In genomic region chr1:66655119-66655746, GRCm38 (mm10) we compare ENCODE assay signal across 10 mouse cellular contexts. TPM values are rescaled to one million over a fixed set of nuclear protein-coding genes. Genes with fewer than 3 reads are reported as not detected.
DNase-seq lines count a peak whose midpoint lies in the region; ATAC-seq and TF ChIP-seq lines count a peak whose summit lies in the region.
"Had no signal": no experiment of that assay in that cellular context is flagged by ENCODE, and none has a peak within 500 bp of the region (broad histone marks: within the 10 kb centered on the region; RNA-seq: fewer than 3 reads in every experiment).

No protein-coding gene starts in this region.

- no peak overlapping the region for H3K9ac ChIP-seq in limb, embryonic 13.5 days

- peak overlapping the region; percentile 4; the same call in 1 of the 2 replicates for H3K27ac ChIP-seq in layer of hippocampus, adult 2 months
- peak overlapping the region; percentile 57 for H3K27ac ChIP-seq in forebrain, embryonic 10.5 days
- peak overlapping the region; percentile 33; the same call in 1 of the 2 replicates for H3K27ac ChIP-seq in limb, embryonic 13.5 days

- no peaks in the 10 kb centered on the region for H3K36me3 ChIP-seq in forebrain, embryonic 10.5 days (replicated peaks)
- no peaks in the 10 kb centered on the region for H3K36me3 ChIP-seq in limb, embryonic 13.5 days

- intact Hi-C loops in heart, postnatal 14 days (cut with DNase I), result loop anchor here (2.0 kb wide), 1 partner anchor 554 kb away; no protein-coding TSS in a partner anchor

- no peak overlapping the region for H3K4me3 ChIP-seq in layer of hippocampus, adult 2 months
- H3K4me3 ChIP-seq in forebrain, embryonic 10.5 days, result no peak overlapping the region
- no peak overlapping the region for H3K4me3 ChIP-seq in limb, embryonic 13.5 days

- H3K4me1 ChIP-seq in forebrain, embryonic 10.5 days, result peaks cover 16% of the 10 kb centered on the region
- peaks cover 9% of the 10 kb centered on the region; the same call in 1 of the 2 replicates for H3K4me1 ChIP-seq in limb, embryonic 13.5 days

- WGBS in forebrain, embryonic 10.5 days, result 62% methylated on average over 4 of the region's 4 CpGs
- 61% methylated on average over 4 of the region's 4 CpGs for WGBS in limb, embryonic 13.5 days

- TF ChIP-seq CTCF in layer of hippocampus, adult 2 months (conservative IDR thresholded peaks at IDR 0.05), result no peak

- H3K9me3 ChIP-seq in forebrain, embryonic 10.5 days, result no peaks in the 10 kb centered on the region
- H3K9me3 ChIP-seq in limb, embryonic 13.5 days, result no peaks in the 10 kb centered on the region

- H3K4me2 ChIP-seq in limb, embryonic 13.5 days (replicated peaks), result no peak overlapping the region

- DNase-seq in layer of hippocampus, adult 2 months (ENCODE audit: low spot score in 2 of 2), result no peak
- DNase-seq in layer of hippocampus, adult 18-20 months (ENCODE audit: low spot score in 2 of 2), result no peak
- peak; percentile 7 for DNase-seq in MN1 (ENCODE audit: low spot score)
- DNase-seq in forebrain, embryonic 10.5 days (ENCODE audit: extremely low spot score, low spot score), result peak; percentile 24
- DNase-seq in ovary, postnatal 10 days (ENCODE audit: low spot score), result no peak
- no peak for DNase-seq in adrenal gland, postnatal 14 days
- no peak for DNase-seq in heart, postnatal 14 days
- DNase-seq: cerebellum, adult 11 months; layer of hippocampus, postnatal 36 days had no signal

- peak; percentile 75 for ATAC-seq in limb, embryonic 13.5 days (ENCODE audit: low FRiP score, low read depth)

- H3K27me3 ChIP-seq in forebrain, embryonic 10.5 days (ENCODE audit: poor library complexity, severe bottlenecking), result no peaks in the 10 kb centered on the region
- no peaks in the 10 kb centered on the region for H3K27me3 ChIP-seq in limb, embryonic 13.5 days

RNA-seq across cellular contexts. Expression of gene Rpe, which starts 45.4 kb away (rescaled TPM):
- total RNA-seq in layer of hippocampus, adult 2 months (2021), result 10 to 100 TPM; 36.5 to 38.9 TPM
- total RNA-seq in layer of hippocampus, adult 18-20 months (2021), result 10 to 100 TPM; 38.1 to 38.3 TPM
- 53.4 and 56.0 TPM in 2 replicates for polyA plus RNA-seq in forebrain, embryonic 10.5 days (2016; fragmentation: Nextera tagmentation; extraction: Ambion mirVana)
- 43.3 and 48.2 TPM in 2 replicates for polyA plus RNA-seq in limb, embryonic 13.5 days (2015; fragmentation: Nextera tagmentation; extraction: Ambion mirVana)
- 67.9 and 71.7 TPM in 2 replicates for total RNA-seq in adrenal gland, postnatal 14 days (2021)
- 10 to 100 TPM; 15.1 to 16.2 TPM for total RNA-seq in heart, postnatal 14 days (2021)

Comparison
In these comparisons a context has a peak if more than half of its experiments do, and no peak if none do; other contexts are left out.
1. DNase-seq: peak in MN1 (single experiment) and forebrain, embryonic 10.5 days (single experiment); none in layer of hippocampus, adult 2 months (0 of 2), layer of hippocampus, adult 18-20 months (0 of 2), ovary, postnatal 10 days (single experiment), adrenal gland, postnatal 14 days (single experiment) and heart, postnatal 14 days (0 of 2).
2. H3K27ac ChIP-seq: peak in every context shown above with its lines; median percentile 57 in forebrain, embryonic 10.5 days; 33 in limb, embryonic 13.5 days; 4 in layer of hippocampus, adult 2 months.